Mouse (Mus musculus) midbrain, embryonic 11.5 days (tissue): ENCODE data around the gene Syce3. TPM values are rescaled to one million over a fixed set of nuclear protein-coding genes. Genes with fewer than 3 reads are reported as not detected.
A peak's percentile ranks its signal among the peaks of the same experiment; 100 is the strongest.

ENCODE experiments used
- ATAC-seq: fragments of 200-750 bp; cut with Nextera tagmentation; 2 replicates; pipeline ENCODE4 v1.8.0; 2017; ENCODE audit warnings: moderate TSS enrichment, moderate library complexity; ENCODE audit not compliant: low FRiP score
- DNase-seq: peaks from one replicate; pipeline ENCODE4 v3.0.0; 2015; ENCODE audit warnings: low spot score; ENCODE audit errors: missing footprints
- H3K27ac ChIP-seq: fragments of 300-500 bp; sonication (generic); 2 replicates; pipeline ENCODE4 v1.5.1; 2014; ENCODE audit warnings: low read depth, low read length
- H3K27me3 ChIP-seq: fragments of 300-500 bp; sonication (generic); 2 replicates; pipeline ENCODE4 v1.6.1; 2014; ENCODE audit warnings: mild to moderate bottlenecking, low read length, moderate library complexity, mixed read lengths; ENCODE audit not compliant: control insufficient read depth, insufficient read depth
- H3K36me3 ChIP-seq: fragments of 300-500 bp; sonication (generic); 2 replicates; pipeline ENCODE4 v1.6.1; 2014; ENCODE audit warnings: mild to moderate bottlenecking, low read length, moderate library complexity, mixed read lengths; ENCODE audit not compliant: control insufficient read depth, insufficient read depth
- H3K4me1 ChIP-seq: fragments of 300-500 bp; sonication (generic); 2 replicates; pipeline ENCODE4 v1.6.1; 2014; ENCODE audit warnings: low read length; ENCODE audit not compliant: control insufficient read depth, insufficient read depth
- H3K4me2 ChIP-seq: fragments of 300-500 bp; sonication (generic); 2 replicates; pipeline ENCODE4 v1.6.1; 2014; ENCODE audit warnings: mild to moderate bottlenecking, moderate library complexity
- H3K4me3 ChIP-seq: fragments of 300-500 bp; sonication (generic); 2 replicates; pipeline ENCODE4 v1.5.1; 2014; ENCODE audit warnings: low read depth, low read length
- H3K9ac ChIP-seq: fragments of 300-500 bp; sonication (generic); 2 replicates; pipeline ENCODE4 v1.6.1; 2014; ENCODE audit warnings: low read length
- H3K9me3 ChIP-seq: fragments of 300-500 bp; sonication (generic); 2 replicates; pipeline ENCODE4 v1.6.1; 2016; ENCODE audit warnings: low read length; ENCODE audit not compliant: control insufficient read depth
- WGBS: fragments of 180-500 bp; shearing (Covaris S2); extraction: QIAGEN DNeasy Blood & Tissue Kit; methylation state at CpG from one replicate; pipeline ENCODE4 v1.1.7; 2014; 5-methylcytosine and 5-hydroxymethylcytosine counted together
- polyA plus RNA-seq: library from polyadenylated mRNA; unstranded; fragments of >200 nt; fragmentation: Nextera tagmentation; extraction: Ambion mirVana; gene quantifications from 2 replicates; pipeline ENCODE4 v1.2.1, GENCODE M21; 2014

Syce3 gene
- polyA plus RNA-seq, 1 experiment from 2014 or later, result not detected

GRCm38 (mm10) chr15:89351302-89351701, 59.0 kb downstream of the Syce3 start:
- H3K27me3 ChIP-seq, result no peaks in the 10 kb centered on the region
- WGBS, result 88% methylated on average over 15 of the region's 15 CpGs
- ATAC-seq, result no peak
- no peak overlapping the region for H3K4me3 ChIP-seq
- peaks cover 9% of the 10 kb centered on the region for H3K4me1 ChIP-seq
- no peak overlapping the region for H3K4me2 ChIP-seq
- no peaks in the 10 kb centered on the region for H3K9me3 ChIP-seq
- no peak overlapping the region for H3K9ac ChIP-seq
- H3K27ac ChIP-seq, result no peak overlapping the region
- H3K36me3 ChIP-seq, result peaks cover 19% of the 10 kb centered on the region
- peak; percentile 60 for DNase-seq

- no peak for ATAC-seq
- Histone ChIP-seq H3K27me3 (no peaks in the 10 kb centered on the region), H3K36me3 (peaks cover 19% of the 10 kb centered on the region), H3K9me3 (no peaks in the 10 kb centered on the region), H3K4me3 (no peak overlapping the region), H3K4me2 (no peak overlapping the region), H3K4me1 (peaks cover 9% of the 10 kb centered on the region), H3K9ac (no peak overlapping the region), H3K27ac (no peak overlapping the region)
- DNase-seq, result no peak
- WGBS, result 89% methylated on average over 5 of the region's 5 CpGs
These were observed 59.9 kb downstream of the Syce3 start for GRCm38 (mm10) chr15:89350447-89350846.

GRCm38 (mm10) chr15:89343325-89343724, 67.0 kb downstream of the Syce3 start:
- no peaks in the 10 kb centered on the region for H3K9me3 ChIP-seq
- H3K27me3 ChIP-seq, result no peaks in the 10 kb centered on the region
- no peak overlapping the region for H3K4me2 ChIP-seq
- H3K4me1 ChIP-seq, result no peaks in the 10 kb centered on the region
- ATAC-seq (no peak), DNase-seq (no peak)
- 86% methylated on average over 3 of the region's 3 CpGs for WGBS
- no peaks in the 10 kb centered on the region for H3K36me3 ChIP-seq
- H3K27ac ChIP-seq, result no peak overlapping the region
- H3K9ac ChIP-seq, result no peak overlapping the region
- H3K4me3 ChIP-seq, result no peak overlapping the region

GRCm38 (mm10) chr15:89341678-89342077, 68.6 kb downstream of the Syce3 start:
- H3K36me3 ChIP-seq, result no peaks in the 10 kb centered on the region
- no peaks in the 10 kb centered on the region for H3K4me1 ChIP-seq

More at GRCm38 (mm10) chr15:89341678-89342077, 68.6 kb downstream of the Syce3 start:
- 70% methylated on average over 1 of the region's 1 CpGs for WGBS
- H3K4me2 ChIP-seq, result no peak overlapping the region
- H3K9me3 ChIP-seq, result no peaks in the 10 kb centered on the region
- no peak overlapping the region for H3K27ac ChIP-seq
- no peak for DNase-seq
- no peak for ATAC-seq
- H3K9ac ChIP-seq, result no peak overlapping the region
- no peaks in the 10 kb centered on the region for H3K27me3 ChIP-seq
- H3K4me3 ChIP-seq, result no peak overlapping the region

Other genes starting within 250 kb of the Syce3 start
- 97.5 and 115 TPM in 2 replicates for gene Plxnb2, start 229.7 kb downstream of the Syce3 start, polyA plus RNA-seq
- gene Dennd6b, start 214.0 kb downstream of the Syce3 start, polyA plus RNA-seq, result 26.2 and 26.6 TPM in 2 replicates
- gene Ppp6r2, start 198.9 kb downstream of the Syce3 start, polyA plus RNA-seq, result 35.9 and 40.0 TPM in 2 replicates
- 48.1 and 53.3 TPM in 2 replicates for gene Sbf1, start 95.2 kb downstream of the Syce3 start, polyA plus RNA-seq
- 0.12 TPM in 1 of 2 replicates, not detected in the other for gene Adm2, start 87.8 kb downstream of the Syce3 start, polyA plus RNA-seq
- gene Miox, start 76.1 kb downstream of the Syce3 start, polyA plus RNA-seq, result not detected in 2 replicates
- 29.8 and 31.8 TPM in 2 replicates for gene Lmf2, start 54.8 kb downstream of the Syce3 start, polyA plus RNA-seq
- gene Ncaph2, start 54.8 kb downstream of the Syce3 start, polyA plus RNA-seq, result 155 and 168 TPM in 2 replicates
- gene Sco2, start 36.7 kb downstream of the Syce3 start, polyA plus RNA-seq, result 5.8 and 6.0 TPM in 2 replicates
- gene Tymp, start 33.5 kb downstream of the Syce3 start, polyA plus RNA-seq, result 1.2 and 1.9 TPM in 2 replicates
- gene Odf3b, start 31.2 kb downstream of the Syce3 start, polyA plus RNA-seq, result 0.26 and 0.64 TPM in 2 replicates
- not detected in 2 replicates for gene Klhdc7b, start 25.6 kb downstream of the Syce3 start, polyA plus RNA-seq
- 0.93 and 1.1 TPM in 2 replicates for gene Cpt1b, start 15.4 kb upstream of the Syce3 start, polyA plus RNA-seq
- 1.9 and 2.4 TPM in 2 replicates for gene C730034F03Rik, start 19.1 kb upstream of the Syce3 start, polyA plus RNA-seq
- not detected in 2 replicates for gene Gm44502, start 19.2 kb upstream of the Syce3 start, polyA plus RNA-seq
- gene Chkb, start 19.4 kb upstream of the Syce3 start, polyA plus RNA-seq, result 48.3 and 49.6 TPM in 2 replicates
- 23.6 TPM in 2 replicates for gene Mapk8ip2, start 43.4 kb upstream of the Syce3 start, polyA plus RNA-seq
- gene Arsa, start 66.9 kb upstream of the Syce3 start, polyA plus RNA-seq, result 7.4 and 9.4 TPM in 2 replicates
- gene Shank3, start 89.1 kb upstream of the Syce3 start, polyA plus RNA-seq, result 2.2 TPM in 2 replicates
- gene Acr, start 157.8 kb upstream of the Syce3 start, polyA plus RNA-seq, result 0.42 and 0.43 TPM in 2 replicates
- 84.3 and 87.3 TPM in 2 replicates for gene Rabl2, start 181.4 kb upstream of the Syce3 start, polyA plus RNA-seq